Mouse (Mus musculus): ENCODE data around the gene Mier3.

Mier3 gene

GRCm38 (mm10) chr13:111680679-111681078 lies at the start of gene Mier3:
Gene Mier3, plus strand, starts transcription at chr13:111680979.
- no peak for DNase-seq (ENCODE audit: low read depth)

- DNase-seq (ENCODE audit: low read depth) = no peak
Measured at GRCm38 (mm10) chr13:111634163-111635160, 46.3 kb upstream of the Mier3 start.

GRCm38 (mm10) chr13:111640319-111640718 lies 40.5 kb upstream of the Mier3 start:
- DNase-seq (ENCODE audit: low read depth) = no peak

GRCm38 (mm10) chr13:111643636-111644035 lies 37.1 kb upstream of the Mier3 start:
- DNase-seq (ENCODE audit: low read depth) = no peak

GRCm38 (mm10) chr13:111646204-111646603 lies 34.6 kb upstream of the Mier3 start:
- DNase-seq (ENCODE audit: low read depth) = no peak

GRCm38 (mm10) chr13:111647279-111647678 lies 33.5 kb upstream of the Mier3 start:
- DNase-seq (ENCODE audit: low read depth) = no peak

GRCm38 (mm10) chr13:111651020-111651419 lies 29.8 kb upstream of the Mier3 start:
- DNase-seq (ENCODE audit: low read depth) = no peak

GRCm38 (mm10) chr13:111655273-111655672 lies 25.5 kb upstream of the Mier3 start:
- no peak for DNase-seq (ENCODE audit: low read depth)

- no peak for DNase-seq (ENCODE audit: low read depth)
Measured at GRCm38 (mm10) chr13:111655856-111656255, 24.9 kb upstream of the Mier3 start.

GRCm38 (mm10) chr13:111656309-111656708 lies 24.5 kb upstream of the Mier3 start:
- no peak for DNase-seq (ENCODE audit: low read depth)

GRCm38 (mm10) chr13:111656769-111657168 lies 24.0 kb upstream of the Mier3 start:
- DNase-seq (ENCODE audit: low read depth) = no peak

GRCm38 (mm10) chr13:111658501-111659280 lies 22.1 kb upstream of the Mier3 start:
- peak; percentile 30 for DNase-seq (ENCODE audit: low read depth)

- DNase-seq (ENCODE audit: low read depth) = no peak
Measured at GRCm38 (mm10) chr13:111659430-111659829, 21.3 kb upstream of the Mier3 start.

GRCm38 (mm10) chr13:111660072-111660471 lies 20.7 kb upstream of the Mier3 start:
- no peak for DNase-seq (ENCODE audit: low read depth)

- no peak for DNase-seq (ENCODE audit: low read depth)
Measured at GRCm38 (mm10) chr13:111660556-111660955, 20.2 kb upstream of the Mier3 start.

GRCm38 (mm10) chr13:111668016-111668415 lies 12.8 kb upstream of the Mier3 start:
- DNase-seq (ENCODE audit: low read depth) = no peak

GRCm38 (mm10) chr13:111676841-111677240 lies 3.9 kb upstream of the Mier3 start:
- DNase-seq (ENCODE audit: low read depth) = no peak

- DNase-seq (ENCODE audit: low read depth) = no peak
Measured at GRCm38 (mm10) chr13:111684056-111684625, 3.4 kb downstream of the Mier3 start.

GRCm38 (mm10) chr13:111685751-111686462 lies 5.1 kb downstream of the Mier3 start:
- peak; percentile 90 for DNase-seq (ENCODE audit: low read depth)

- peak; percentile 44 for DNase-seq (ENCODE audit: low read depth)
Measured at GRCm38 (mm10) chr13:111686522-111687284, 5.9 kb downstream of the Mier3 start.

- DNase-seq (ENCODE audit: low read depth) = peak; percentile 93
Measured at GRCm38 (mm10) chr13:111687285-111687781, 6.6 kb downstream of the Mier3 start.

All from NIH3T3 (cell line).